Mouse (Mus musculus): Measurements from ENCODE around the gene Atg9a. TPM values are rescaled to one million over a fixed set of nuclear protein-coding genes. Genes with fewer than 3 reads are reported as not detected.

The Atg9a gene
- total and polyA plus RNA-seq, 2 experiments = 23.5 to 75.4 TPM

DNA sequence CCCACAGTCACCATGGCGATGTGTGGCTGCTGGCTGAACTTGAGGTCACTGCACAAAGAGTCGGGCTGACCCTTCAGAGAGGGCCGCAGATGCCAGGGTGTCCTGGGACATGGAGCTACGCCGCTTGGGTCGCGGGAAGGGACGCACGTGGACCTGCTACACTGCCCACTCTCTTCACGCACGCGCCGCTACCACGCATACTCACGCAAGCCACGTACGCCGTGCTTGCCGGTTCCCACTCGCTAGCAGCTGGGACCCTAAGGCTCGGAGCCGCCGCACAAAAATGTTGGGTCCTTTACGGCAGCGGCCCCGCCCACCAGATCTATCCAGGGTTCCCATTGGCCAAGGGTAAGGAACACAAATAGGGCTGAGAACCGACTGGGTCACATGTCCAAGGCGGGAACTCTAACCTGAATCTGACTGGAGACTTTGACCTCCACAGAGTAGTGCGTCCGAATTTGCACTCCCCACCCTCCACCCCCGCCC lies 11.8 kb downstream of the Atg9a start, which contains the start of gene Abcb6:
Gene Abcb6 (minus strand): TSS at position 288 of the 486 bp plus-strand sequence.
- peak within 1 kb of the TSS; percentile 76 for H3K27ac ChIP-seq (replicated peaks; ENCODE audit: insufficient read depth, low read depth, low read length)
- DNase-seq (ENCODE audit: extremely low read depth, low read depth, low spot score) = peak; percentile 94
- no peak for TF ChIP-seq CTCF (IDR thresholded peaks at IDR 0.05; ENCODE audit: low read depth, low read length)
- TF ChIP-seq POLR2A (IDR thresholded peaks at IDR 0.05; ENCODE audit: extremely low read depth, insufficient read depth, low read length) = peak; percentile 72
- peak within 1 kb of the TSS; percentile 95 for H3K4me3 ChIP-seq (ENCODE audit: insufficient read depth, low read depth, low read length)
- WGBS = under 1% methylated on average over 31 of the region's 31 CpGs
- peak within 1 kb of the TSS; percentile 89 for H3K9ac ChIP-seq (ENCODE audit: low read depth, low read length)
- peaks cover 30% of the 10 kb centered on the region for H3K36me3 ChIP-seq (ENCODE audit: control insufficient read depth, insufficient read depth, low read length)
- H3K27me3 ChIP-seq (ENCODE audit: control insufficient read depth, insufficient read depth, low read length) = no peaks in the 10 kb centered on the region
- peaks cover 5% of the 10 kb centered on the region; the same call in 1 of the 2 replicates for H3K4me1 ChIP-seq (ENCODE audit: control insufficient read depth, insufficient read depth, low read length)
- H3K79me2 ChIP-seq (ENCODE audit: control insufficient read depth, insufficient read depth, low read length) = no peaks in the 10 kb centered on the region

GRCm38 (mm10) chr1:75179334-75180104 lies 12.5 kb downstream of the Atg9a start:
- WGBS = 3% methylated on average over 23 of the region's 23 CpGs
- peaks cover 5% of the 10 kb centered on the region; the same call in 1 of the 2 replicates for H3K4me1 ChIP-seq (ENCODE audit: control insufficient read depth, insufficient read depth, low read length)
- H3K9ac ChIP-seq (ENCODE audit: low read depth, low read length) = peak overlapping the region; percentile 89
- H3K36me3 ChIP-seq (ENCODE audit: control insufficient read depth, insufficient read depth, low read length) = peaks cover 28% of the 10 kb centered on the region
- H3K4me3 ChIP-seq (ENCODE audit: insufficient read depth, low read depth, low read length) = peak overlapping the region; percentile 95
- H3K27me3 ChIP-seq (ENCODE audit: control insufficient read depth, insufficient read depth, low read length) = no peaks in the 10 kb centered on the region
- H3K27ac ChIP-seq (replicated peaks; ENCODE audit: insufficient read depth, low read depth, low read length) = peak overlapping the region; percentile 76
- H3K79me2 ChIP-seq (ENCODE audit: control insufficient read depth, insufficient read depth, low read length) = no peaks in the 10 kb centered on the region
- TF ChIP-seq CTCF (IDR thresholded peaks at IDR 0.05; ENCODE audit: low read depth, low read length) (no peak), POLR2A (IDR thresholded peaks at IDR 0.05; ENCODE audit: extremely low read depth, insufficient read depth, low read length) (no peak)
- peak; percentile 78 for DNase-seq (ENCODE audit: extremely low read depth, low read depth, low spot score)

GRCm38 (mm10) chr1:75168472-75169464 lies 23.2 kb downstream of the Atg9a start, which contains the start of gene Zfand2b:
Gene Zfand2b (plus strand): TSS chr1:75168646.
- 1% methylated on average over 58 of the region's 59 CpGs for WGBS
- no peak for TF ChIP-seq CTCF (IDR thresholded peaks at IDR 0.05; ENCODE audit: low read depth, low read length)
- TF ChIP-seq POLR2A (IDR thresholded peaks at IDR 0.05; ENCODE audit: extremely low read depth, insufficient read depth, low read length) = no peak; the same call in 1 of the 2 replicates

DNA sequence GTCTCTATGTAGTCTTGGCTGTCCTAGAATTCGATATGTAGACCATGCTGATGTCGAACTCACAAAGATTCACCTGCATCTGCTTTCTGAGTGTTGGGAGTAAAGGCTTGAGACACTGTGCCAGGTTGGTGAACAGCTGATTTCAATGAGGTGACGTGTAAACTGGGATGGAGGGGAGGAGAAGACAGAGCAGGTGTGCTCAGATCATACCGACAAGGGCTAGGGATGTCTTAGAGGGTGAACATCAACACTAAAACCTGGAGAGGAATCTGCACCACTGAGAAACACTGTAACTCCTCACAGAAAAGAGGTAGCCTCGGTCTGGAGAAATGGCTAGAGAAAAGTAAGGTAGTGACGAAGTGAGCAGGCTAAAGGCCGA lies 23.9 kb downstream of the Atg9a start:
- peak overlapping the region; percentile 40 for H3K27ac ChIP-seq (replicated peaks; ENCODE audit: insufficient read depth, low read depth, low read length)
- DNase-seq (ENCODE audit: extremely low read depth, low read depth, low spot score) = no peak
- H3K36me3 ChIP-seq (ENCODE audit: control insufficient read depth, insufficient read depth, low read length) = peaks cover 19% of the 10 kb centered on the region
- 8% methylated on average over 7 of the region's 7 CpGs for WGBS
- H3K4me3 ChIP-seq (ENCODE audit: insufficient read depth, low read depth, low read length) = peak overlapping the region; percentile 34
- peaks cover 13% of the 10 kb centered on the region for H3K4me1 ChIP-seq (ENCODE audit: control insufficient read depth, insufficient read depth, low read length)
- no peaks in the 10 kb centered on the region for H3K27me3 ChIP-seq (ENCODE audit: control insufficient read depth, insufficient read depth, low read length)
- peak overlapping the region; percentile 59 for H3K9ac ChIP-seq (ENCODE audit: low read depth, low read length)
- no peaks in the 10 kb centered on the region for H3K79me2 ChIP-seq (ENCODE audit: control insufficient read depth, insufficient read depth, low read length)
- TF ChIP-seq POLR2A (IDR thresholded peaks at IDR 0.05; ENCODE audit: extremely low read depth, insufficient read depth, low read length) = no peak
- TF ChIP-seq CTCF (IDR thresholded peaks at IDR 0.05; ENCODE audit: low read depth, low read length) = no peak

More at GRCm38 (mm10) chr1:75168472-75169464, 23.2 kb downstream of the Atg9a start, which contains the start of gene Zfand2b:
- Histone ChIP-seq H3K9ac (ENCODE audit: low read depth, low read length) (peak within 1 kb of the TSS; percentile 75), H3K4me1 (ENCODE audit: control insufficient read depth, insufficient read depth, low read length) (peaks cover 13% of the 10 kb centered on the region), H3K27ac (replicated peaks; ENCODE audit: insufficient read depth, low read depth, low read length) (peak within 1 kb of the TSS; percentile 87), H3K36me3 (ENCODE audit: control insufficient read depth, insufficient read depth, low read length) (peaks cover 25% of the 10 kb centered on the region), H3K4me3 (ENCODE audit: insufficient read depth, low read depth, low read length) (peak within 1 kb of the TSS; percentile 64), H3K27me3 (ENCODE audit: control insufficient read depth, insufficient read depth, low read length) (no peaks in the 10 kb centered on the region), H3K79me2 (ENCODE audit: control insufficient read depth, insufficient read depth, low read length) (no peaks in the 10 kb centered on the region)
- peak; percentile 97 for DNase-seq (ENCODE audit: extremely low read depth, low read depth, low spot score)

DNA sequence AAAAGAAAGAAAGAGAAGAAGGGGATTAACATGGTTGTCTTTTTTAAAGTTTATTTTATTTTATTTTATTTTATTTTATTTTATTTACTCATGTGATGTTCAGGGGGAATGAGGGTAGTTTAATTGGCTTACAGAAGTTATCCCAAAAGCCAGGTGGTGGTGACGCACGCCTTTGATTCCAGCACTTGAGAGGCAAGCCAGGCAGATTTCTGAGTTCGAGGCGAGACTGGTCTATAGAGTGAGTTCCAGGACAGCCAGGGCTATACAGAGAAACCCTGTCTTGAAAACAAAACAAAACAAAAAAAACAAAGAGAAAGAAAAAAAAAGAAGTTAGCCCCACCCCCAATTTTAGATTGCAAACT lies 31.8 kb downstream of the Atg9a start:
- TF ChIP-seq CTCF (IDR thresholded peaks at IDR 0.05; ENCODE audit: low read depth, low read length) (no peak), POLR2A (IDR thresholded peaks at IDR 0.05; ENCODE audit: extremely low read depth, insufficient read depth, low read length) (no peak)
- H3K79me2 ChIP-seq (ENCODE audit: control insufficient read depth, insufficient read depth, low read length) = no peaks in the 10 kb centered on the region
- H3K9ac ChIP-seq (ENCODE audit: low read depth, low read length) = no peak overlapping the region
- no peaks in the 10 kb centered on the region for H3K36me3 ChIP-seq (ENCODE audit: control insufficient read depth, insufficient read depth, low read length)
- no peak overlapping the region for H3K27ac ChIP-seq (replicated peaks; ENCODE audit: insufficient read depth, low read depth, low read length)
- 95% methylated on average over 4 of the region's 4 CpGs for WGBS
- H3K4me3 ChIP-seq (ENCODE audit: insufficient read depth, low read depth, low read length) = no peak overlapping the region
- H3K27me3 ChIP-seq (ENCODE audit: control insufficient read depth, insufficient read depth, low read length) = no peaks in the 10 kb centered on the region
- no peaks in the 10 kb centered on the region for H3K4me1 ChIP-seq (ENCODE audit: control insufficient read depth, insufficient read depth, low read length)
- DNase-seq (ENCODE audit: extremely low read depth, low read depth, low spot score) = no peak
